Mouse (Mus musculus) hindbrain, embryonic 12.5 days (tissue): ENCODE measurements at regions not wholly inside any gene's neighbourhood (a gene's known extent, or its start where the extent isn't known, plus 50 kb on each side); places are given as distances from the start of the nearest gene placed in this dataset.
A peak's percentile ranks its signal among the peaks of the same experiment; 100 is the strongest.

Experiments used
- ATAC-seq: fragments of 200-750 bp; cut with Nextera tagmentation; 2 replicates; pipeline ENCODE4 v1.8.0; 2017; ENCODE audit warnings: moderate TSS enrichment; ENCODE audit not compliant: low FRiP score
- H3K27ac ChIP-seq: fragments of 300-500 bp; sonication (generic); 2 replicates; pipeline ENCODE4 v1.5.1; 2016; ENCODE audit warnings: mild to moderate bottlenecking
- H3K27me3 ChIP-seq: fragments of 300-500 bp; sonication (generic); 2 replicates; pipeline ENCODE4 v1.6.1; 2016; ENCODE audit warnings: mild to moderate bottlenecking
- H3K36me3 ChIP-seq: fragments of 300-500 bp; sonication (generic); 2 replicates; pipeline ENCODE4 v1.6.1; 2016; ENCODE audit warnings: mild to moderate bottlenecking
- H3K4me1 ChIP-seq: fragments of 300-500 bp; sonication (generic); 2 replicates; pipeline ENCODE4 v1.6.1; 2016
- H3K4me2 ChIP-seq: fragments of 300-500 bp; sonication (generic); replicated peaks from 2 replicates; pipeline ENCODE4 v1.6.1; 2016; ENCODE audit warnings: mild to moderate bottlenecking
- H3K4me3 ChIP-seq: fragments of 300-500 bp; sonication (generic); 2 replicates; pipeline ENCODE4 v1.5.1; 2016; ENCODE audit warnings: mild to moderate bottlenecking
- H3K9ac ChIP-seq: fragments of 300-500 bp; sonication (generic); 2 replicates; pipeline ENCODE4 v1.6.1; 2016; ENCODE audit warnings: mild to moderate bottlenecking, moderate library complexity
- H3K9me3 ChIP-seq: fragments of 300-500 bp; sonication (generic); replicated peaks from 2 replicates; pipeline ENCODE4 v1.6.1; 2016; ENCODE audit warnings: mild to moderate bottlenecking
- WGBS: fragments of 180-500 bp; shearing (Covaris S2); methylation state at CpG from one replicate; pipeline ENCODE4 v1.1.7; 2016; 5-methylcytosine and 5-hydroxymethylcytosine counted together

- Histone ChIP-seq H3K9ac (no peak overlapping the region), H3K9me3 (no peaks in the 10 kb centered on the region), H3K4me1 (no peaks in the 10 kb centered on the region), H3K27ac (no peak overlapping the region), H3K36me3 (no peaks in the 10 kb centered on the region), H3K4me3 (no peak overlapping the region), H3K27me3 (no peaks in the 10 kb centered on the region), H3K4me2 (no peak overlapping the region)
- no peak for ATAC-seq
- 86% methylated on average over 3 of the region's 3 CpGs for WGBS
These were observed 223.4 kb upstream of the Id2 start for GRCm38 (mm10) chr12:25320262-25320767.

- Histone ChIP-seq H3K4me3 (no peak overlapping the region), H3K4me1 (no peaks in the 10 kb centered on the region), H3K36me3 (no peaks in the 10 kb centered on the region), H3K27ac (no peak overlapping the region), H3K4me2 (no peak overlapping the region), H3K9ac (no peak overlapping the region), H3K9me3 (no peaks in the 10 kb centered on the region), H3K27me3 (no peaks in the 10 kb centered on the region)
- WGBS: 87% methylated on average over 2 of the region's 2 CpGs
- ATAC-seq: no peak
These were observed 222.9 kb upstream of the Id2 start for GRCm38 (mm10) chr12:25319846-25320245.

GRCm38 (mm10) chr12:25318072-25318671 lies 221.2 kb upstream of the Id2 start:
- no peaks in the 10 kb centered on the region for H3K27me3 ChIP-seq
- H3K36me3 ChIP-seq: no peaks in the 10 kb centered on the region

GRCm38 (mm10) chr12:25315969-25316368 lies 219.0 kb upstream of the Id2 start:
- Histone ChIP-seq H3K4me1 (no peaks in the 10 kb centered on the region), H3K27me3 (no peaks in the 10 kb centered on the region), H3K9me3 (no peaks in the 10 kb centered on the region), H3K27ac (no peak overlapping the region), H3K36me3 (no peaks in the 10 kb centered on the region), H3K4me2 (no peak overlapping the region), H3K9ac (no peak overlapping the region), H3K4me3 (no peak overlapping the region)
- 81% methylated on average over 1 of the region's 1 CpGs for WGBS
- no peak for ATAC-seq

More at GRCm38 (mm10) chr12:25318072-25318671, 221.2 kb upstream of the Id2 start:
- Histone ChIP-seq H3K9ac (no peak overlapping the region), H3K27ac (no peak overlapping the region), H3K4me2 (no peak overlapping the region), H3K9me3 (no peaks in the 10 kb centered on the region), H3K4me3 (no peak overlapping the region), H3K4me1 (no peaks in the 10 kb centered on the region)
- 77% methylated on average over 4 of the region's 4 CpGs for WGBS
- ATAC-seq: no peak

- Histone ChIP-seq H3K9me3 (no peaks in the 10 kb centered on the region), H3K27ac (no peak overlapping the region), H3K4me1 (no peaks in the 10 kb centered on the region), H3K27me3 (no peaks in the 10 kb centered on the region), H3K9ac (no peak overlapping the region), H3K36me3 (no peaks in the 10 kb centered on the region), H3K4me3 (no peak overlapping the region), H3K4me2 (no peak overlapping the region)
- no peak for ATAC-seq
These were observed 216.3 kb upstream of the Id2 start for GRCm38 (mm10) chr12:25313212-25313611.

GRCm38 (mm10) chr12:25312390-25312789 lies 215.4 kb upstream of the Id2 start:
- H3K9me3 ChIP-seq: no peaks in the 10 kb centered on the region
- H3K36me3 ChIP-seq: no peaks in the 10 kb centered on the region
- H3K27ac ChIP-seq: no peak overlapping the region
- H3K4me2 ChIP-seq: no peak overlapping the region
- no peak overlapping the region for H3K9ac ChIP-seq
- no peaks in the 10 kb centered on the region for H3K27me3 ChIP-seq
- 91% methylated on average over 2 of the region's 2 CpGs for WGBS
- ATAC-seq: no peak
- H3K4me3 ChIP-seq: no peak overlapping the region
- no peaks in the 10 kb centered on the region for H3K4me1 ChIP-seq

- H3K36me3 ChIP-seq: no peaks in the 10 kb centered on the region
- 94% methylated on average over 7 of the region's 7 CpGs for WGBS
- ATAC-seq: no peak
- H3K27me3 ChIP-seq: no peaks in the 10 kb centered on the region
- no peak overlapping the region for H3K4me3 ChIP-seq
- no peaks in the 10 kb centered on the region for H3K9me3 ChIP-seq
- no peak overlapping the region for H3K9ac ChIP-seq
- no peak overlapping the region for H3K27ac ChIP-seq
- no peak overlapping the region for H3K4me2 ChIP-seq
- no peaks in the 10 kb centered on the region for H3K4me1 ChIP-seq
These were observed 214.8 kb upstream of the Id2 start for GRCm38 (mm10) chr12:25311728-25312127.

- ATAC-seq: no peak
- H3K27me3 ChIP-seq: no peaks in the 10 kb centered on the region
- WGBS: 73% methylated on average over 6 of the region's 6 CpGs
- H3K9ac ChIP-seq: no peak overlapping the region
- H3K36me3 ChIP-seq: no peaks in the 10 kb centered on the region
- H3K4me1 ChIP-seq: no peaks in the 10 kb centered on the region
- no peaks in the 10 kb centered on the region for H3K9me3 ChIP-seq
- no peak overlapping the region for H3K4me2 ChIP-seq
- no peak overlapping the region for H3K27ac ChIP-seq
- no peak overlapping the region for H3K4me3 ChIP-seq
These were observed 213.5 kb upstream of the Id2 start for GRCm38 (mm10) chr12:25310293-25310946.

- H3K9ac ChIP-seq: no peak overlapping the region
- H3K4me3 ChIP-seq: no peak overlapping the region
- no peaks in the 10 kb centered on the region for H3K27me3 ChIP-seq
- 93% methylated on average over 6 of the region's 6 CpGs for WGBS
- peaks cover 9% of the 10 kb centered on the region for H3K4me1 ChIP-seq
- H3K9me3 ChIP-seq: no peaks in the 10 kb centered on the region
- no peaks in the 10 kb centered on the region for H3K36me3 ChIP-seq
- no peak overlapping the region for H3K4me2 ChIP-seq
- no peak overlapping the region for H3K27ac ChIP-seq
- ATAC-seq: no peak
These were observed 212.3 kb upstream of the Id2 start for GRCm38 (mm10) chr12:25309234-25309633.

- H3K9ac ChIP-seq: no peak overlapping the region
- ATAC-seq: no peak
- no peak overlapping the region for H3K4me3 ChIP-seq
- H3K4me1 ChIP-seq: peaks cover 20% of the 10 kb centered on the region
- H3K9me3 ChIP-seq: no peaks in the 10 kb centered on the region
- no peak overlapping the region for H3K27ac ChIP-seq
- 89% methylated on average over 12 of the region's 12 CpGs for WGBS
- no peaks in the 10 kb centered on the region for H3K36me3 ChIP-seq
- no peak overlapping the region for H3K4me2 ChIP-seq
- H3K27me3 ChIP-seq: no peaks in the 10 kb centered on the region
These were observed 209.1 kb upstream of the Id2 start for GRCm38 (mm10) chr12:25305764-25306653.

- Histone ChIP-seq H3K27ac (peak overlapping the region; percentile 66), H3K4me3 (no peak overlapping the region), H3K9me3 (no peaks in the 10 kb centered on the region), H3K36me3 (no peaks in the 10 kb centered on the region), H3K4me1 (peaks cover 20% of the 10 kb centered on the region), H3K9ac (no peak overlapping the region), H3K4me2 (no peak overlapping the region), H3K27me3 (no peaks in the 10 kb centered on the region)
- WGBS: 32% methylated on average over 6 of the region's 6 CpGs
- peak; percentile 94 for ATAC-seq
These were observed 208.0 kb upstream of the Id2 start for GRCm38 (mm10) chr12:25304820-25305511.

GRCm38 (mm10) chr12:25303500-25304050 lies 206.6 kb upstream of the Id2 start:
- no peak overlapping the region for H3K9ac ChIP-seq
- no peaks in the 10 kb centered on the region for H3K27me3 ChIP-seq
- no peaks in the 10 kb centered on the region for H3K9me3 ChIP-seq
- no peaks in the 10 kb centered on the region for H3K36me3 ChIP-seq
- WGBS: 44% methylated on average over 7 of the region's 7 CpGs
- H3K4me3 ChIP-seq: no peak overlapping the region
- H3K4me1 ChIP-seq: peaks cover 20% of the 10 kb centered on the region
- no peak overlapping the region for H3K4me2 ChIP-seq
- no peak overlapping the region for H3K27ac ChIP-seq
- ATAC-seq: no peak
